Mouse (Mus musculus) E14TG2a.4 (cell line): Measurements from ENCODE around the gene Stra6.

Experiments
- H3K27me3 ChIP-seq: 2 replicates; pipeline ENCODE4 v1.6.1; 2014; ENCODE audit warnings: low read length, control low read depth; ENCODE audit not compliant: insufficient read depth
- H3K36me3 ChIP-seq: 2 replicates; pipeline ENCODE4 v1.6.1; 2014; ENCODE audit warnings: low read length, control low read depth; ENCODE audit not compliant: insufficient read depth
- H3K4me1 ChIP-seq: replicated peaks from 2 replicates; pipeline ENCODE4 v1.6.1; 2014; ENCODE audit warnings: low read depth, low read length, control low read depth
- H3K4me3 ChIP-seq: replicated peaks from 2 replicates; pipeline ENCODE4 v1.5.1; 2014; ENCODE audit warnings: mild to moderate bottlenecking, low read length
- H3K9me3 ChIP-seq: 2 replicates; pipeline ENCODE4 v1.6.1; 2014; ENCODE audit warnings: low read length, control low read depth
- CTCF ChIP-seq: conservative IDR thresholded peaks from 2 replicates; pipeline ENCODE4 v1.5.1; 2014; ENCODE audit warnings: low read length
- NANOG ChIP-seq: IDR thresholded peaks from 2 replicates; pipeline ENCODE4 v1.6.1; 2014; ENCODE audit warnings: borderline replicate concordance, low read length, mixed read lengths
- POU5F1 ChIP-seq: IDR thresholded peaks from 2 replicates; pipeline ENCODE4 v1.6.1; 2014; ENCODE audit warnings: low read length, borderline replicate concordance

Stra6 gene

GRCm38 (mm10) chr9:58095977-58096376, 32.4 kb downstream of the Stra6 start:
- H3K36me3 ChIP-seq = no peaks in the 10 kb centered on the region
- TF ChIP-seq CTCF = no peak
- peaks cover 59% of the 10 kb centered on the region for H3K4me1 ChIP-seq

GRCm38 (mm10) chr9:58096629-58097301, 33.2 kb downstream of the Stra6 start:
- H3K4me1 ChIP-seq = peaks cover 59% of the 10 kb centered on the region
- H3K36me3 ChIP-seq = no peaks in the 10 kb centered on the region
- H3K9me3 ChIP-seq = no peaks in the 10 kb centered on the region
- H3K27me3 ChIP-seq = peaks cover 36% of the 10 kb centered on the region
- TF ChIP-seq POU5F1 = no peak
- TF ChIP-seq NANOG = no peak
- TF ChIP-seq CTCF = no peak
- no peak overlapping the region for H3K4me3 ChIP-seq

More at GRCm38 (mm10) chr9:58095977-58096376, 32.4 kb downstream of the Stra6 start:
- no peaks in the 10 kb centered on the region for H3K9me3 ChIP-seq
- no peak overlapping the region for H3K4me3 ChIP-seq
- H3K27me3 ChIP-seq = peaks cover 38% of the 10 kb centered on the region

- Histone ChIP-seq H3K27me3 (peaks cover 43% of the 10 kb centered on the region), H3K4me1 (peaks cover 55% of the 10 kb centered on the region), H3K4me3 (no peak overlapping the region), H3K9me3 (no peaks in the 10 kb centered on the region), H3K36me3 (no peaks in the 10 kb centered on the region)
- no peak for TF ChIP-seq CTCF
- TF ChIP-seq POU5F1 = no peak
- no peak for TF ChIP-seq NANOG
Measured at GRCm38 (mm10) chr9:58099836-58100565, 36.4 kb downstream of the Stra6 start.

GRCm38 (mm10) chr9:58102013-58102412, 38.4 kb downstream of the Stra6 start:
- Histone ChIP-seq H3K9me3 (no peaks in the 10 kb centered on the region), H3K4me1 (peaks cover 36% of the 10 kb centered on the region), H3K36me3 (no peaks in the 10 kb centered on the region), H3K27me3 (peaks cover 59% of the 10 kb centered on the region), H3K4me3 (no peak overlapping the region)
- TF ChIP-seq POU5F1 = no peak
- TF ChIP-seq CTCF = no peak
- TF ChIP-seq NANOG = no peak

- peaks cover 65% of the 10 kb centered on the region for H3K27me3 ChIP-seq
- TF ChIP-seq NANOG = no peak
- TF ChIP-seq CTCF = no peak
- no peak for TF ChIP-seq POU5F1
- peaks cover 19% of the 10 kb centered on the region for H3K4me1 ChIP-seq
- H3K36me3 ChIP-seq = no peaks in the 10 kb centered on the region
- no peak overlapping the region for H3K4me3 ChIP-seq
- H3K9me3 ChIP-seq = no peaks in the 10 kb centered on the region
Measured at GRCm38 (mm10) chr9:58103647-58104046, 40.1 kb downstream of the Stra6 start.

- H3K9me3 ChIP-seq = no peaks in the 10 kb centered on the region
- peaks cover 68% of the 10 kb centered on the region for H3K27me3 ChIP-seq
- H3K4me1 ChIP-seq = no peaks in the 10 kb centered on the region
- H3K4me3 ChIP-seq = no peak overlapping the region
- TF ChIP-seq POU5F1 (no peak), NANOG (no peak), CTCF (no peak)
- no peaks in the 10 kb centered on the region for H3K36me3 ChIP-seq
Measured at GRCm38 (mm10) chr9:58105595-58106169, 42.1 kb downstream of the Stra6 start.

- H3K4me3 ChIP-seq = no peak overlapping the region
- H3K27me3 ChIP-seq = peaks cover 73% of the 10 kb centered on the region
- H3K36me3 ChIP-seq = no peaks in the 10 kb centered on the region
- no peak for TF ChIP-seq POU5F1
- TF ChIP-seq CTCF = no peak
- TF ChIP-seq NANOG = no peak
- H3K4me1 ChIP-seq = peaks cover 11% of the 10 kb centered on the region
- H3K9me3 ChIP-seq = no peaks in the 10 kb centered on the region
Measured at GRCm38 (mm10) chr9:58107494-58107893, 43.9 kb downstream of the Stra6 start.

- Histone ChIP-seq H3K4me3 (no peak overlapping the region), H3K27me3 (peaks cover 82% of the 10 kb centered on the region)
- no peak for TF ChIP-seq CTCF
- no peak for TF ChIP-seq POU5F1
- TF ChIP-seq NANOG = no peak
Measured at GRCm38 (mm10) chr9:58110787-58111186, 47.2 kb downstream of the Stra6 start.

More at GRCm38 (mm10) chr9:58110787-58111186, 47.2 kb downstream of the Stra6 start:
- Histone ChIP-seq H3K36me3 (no peaks in the 10 kb centered on the region), H3K9me3 (no peaks in the 10 kb centered on the region), H3K4me1 (peaks cover 42% of the 10 kb centered on the region)
